Mouse (Mus musculus) heart, embryonic 13.5 days (tissue): Measurements from ENCODE around the gene Gpr152. TPM values are rescaled to one million over a fixed set of nuclear protein-coding genes. Genes with fewer than 3 reads are reported as not detected.
"Not testable (repeated sequence)": the region's sequence is repeated elsewhere in the genome, so short reads cannot be mapped to it uniquely, and the experiment has no call there.

Experiments used
- ATAC-seq: fragments of 200-750 bp; cut with Nextera tagmentation; 2 replicates; pipeline ENCODE4 v1.8.0; 2017; ENCODE audit warnings: moderate TSS enrichment; ENCODE audit not compliant: insufficient number of reproducible peaks, low FRiP score, low TSS enrichment; ENCODE audit errors: extremely low read depth
- H3K27ac ChIP-seq: fragments of 300-500 bp; sonication (generic); replicated peaks from 2 replicates; pipeline ENCODE4 v1.5.1; 2015; ENCODE audit warnings: moderate library complexity, mild to moderate bottlenecking, inconsistent platforms
- H3K27me3 ChIP-seq: fragments of 300-500 bp; sonication (generic); replicated peaks from 2 replicates; pipeline ENCODE4 v1.6.1; 2015; ENCODE audit warnings: mild to moderate bottlenecking, inconsistent platforms
- H3K36me3 ChIP-seq: fragments of 300-500 bp; sonication (generic); 2 replicates; pipeline ENCODE4 v1.6.1; 2015; ENCODE audit warnings: mild to moderate bottlenecking, inconsistent platforms
- H3K4me1 ChIP-seq: fragments of 300-500 bp; sonication (generic); 2 replicates; pipeline ENCODE4 v1.6.1; 2015; ENCODE audit warnings: inconsistent platforms
- H3K4me2 ChIP-seq: fragments of 300-500 bp; sonication (generic); 2 replicates; pipeline ENCODE4 v1.6.1; 2015; ENCODE audit warnings: inconsistent platforms, mild to moderate bottlenecking, moderate library complexity
- H3K4me3 ChIP-seq: fragments of 300-500 bp; sonication (generic); 2 replicates; pipeline ENCODE4 v1.5.1; 2015; ENCODE audit warnings: moderate library complexity, mild to moderate bottlenecking, inconsistent platforms
- H3K9ac ChIP-seq: fragments of 300-500 bp; sonication (generic); 2 replicates; pipeline ENCODE4 v1.6.1; 2015; ENCODE audit warnings: inconsistent platforms, mild to moderate bottlenecking, moderate library complexity
- H3K9me3 ChIP-seq: fragments of 300-500 bp; sonication (generic); 2 replicates; pipeline ENCODE4 v1.6.1; 2016; ENCODE audit warnings: inconsistent platforms
- WGBS: fragments of 180-500 bp; shearing (Covaris S2); methylation state at CpG from one replicate; pipeline ENCODE4 v1.1.7; 2015; ENCODE audit warnings: mixed read lengths; 5-methylcytosine and 5-hydroxymethylcytosine counted together
- polyA plus RNA-seq: library from polyadenylated mRNA; unstranded; fragments of >200 nt; fragmentation: Nextera tagmentation; extraction: Ambion mirVana; gene quantifications from 2 replicates; pipeline ENCODE4 v1.2.1, GENCODE M21; 2015

Gene Gpr152
- polyA plus RNA-seq, 1 experiment from 2014 or later: not detected

DNA sequence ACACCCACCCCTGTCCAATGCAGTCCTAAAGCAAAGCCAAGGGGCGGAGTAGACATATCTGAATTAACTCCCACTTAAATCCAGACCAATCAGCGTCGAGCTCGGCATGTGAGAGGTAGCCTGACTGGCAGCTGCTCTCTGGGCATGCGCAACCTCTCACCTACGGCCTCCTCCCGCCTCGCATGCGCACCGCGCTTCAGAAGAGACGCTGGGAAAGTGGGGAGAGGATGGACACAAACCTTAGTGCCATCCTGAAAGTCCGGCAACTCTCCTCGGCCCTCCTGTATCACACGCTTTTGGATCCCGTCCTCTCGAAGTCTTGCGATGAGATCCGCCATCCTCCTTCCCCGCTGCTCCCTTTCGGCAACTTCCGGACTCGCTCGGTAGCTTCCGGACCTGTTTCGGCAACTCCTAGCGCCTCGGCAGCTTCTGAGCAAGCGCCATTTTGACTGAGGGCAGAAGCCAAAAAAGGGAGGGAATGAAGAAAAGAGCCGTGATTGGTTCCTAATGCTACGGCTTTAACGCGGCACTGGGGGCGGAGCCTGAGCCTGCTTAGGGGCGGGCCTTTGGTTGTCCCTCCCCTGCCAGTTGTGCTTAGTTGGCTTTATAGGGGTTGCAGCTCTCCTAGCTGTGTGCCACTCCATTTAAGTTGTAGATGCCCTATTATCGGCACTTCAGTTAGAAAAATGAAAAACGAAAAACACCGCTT lies 18.3 kb upstream of the Gpr152 start:
- Histone ChIP-seq H3K27me3 (no peaks in the 10 kb centered on the region), H3K9me3 (no peaks in the 10 kb centered on the region), H3K9ac (peak overlapping the region; percentile 77), H3K4me2 (peak overlapping the region; percentile 70), H3K36me3 (peaks cover 26% of the 10 kb centered on the region), H3K4me1 (peaks cover 18% of the 10 kb centered on the region), H3K27ac (peak overlapping the region; percentile 80), H3K4me3 (peak overlapping the region; percentile 61)
- WGBS: 3% methylated on average over 38 of the region's 38 CpGs
- ATAC-seq: peak; percentile 70

DNA sequence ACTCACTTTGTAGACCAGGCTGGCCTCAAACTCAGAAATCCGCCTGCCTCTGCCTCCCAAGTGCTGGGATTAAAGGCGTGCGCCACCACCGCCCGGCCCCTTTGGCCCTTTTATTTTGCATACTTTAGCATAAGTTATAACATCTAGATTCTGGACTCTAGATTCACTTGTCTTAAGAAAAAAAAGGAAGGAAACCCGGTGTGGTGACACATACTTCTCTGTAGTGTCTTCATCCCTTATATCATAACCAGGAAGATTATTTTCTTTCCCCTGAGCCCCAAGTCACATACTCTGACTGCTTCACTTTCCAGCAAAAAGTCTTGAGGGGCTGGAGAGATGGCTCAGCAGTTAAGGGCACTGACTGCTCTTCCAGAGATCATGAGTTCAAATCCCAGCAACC lies 17.7 kb upstream of the Gpr152 start:
- H3K27me3 ChIP-seq, H3K9me3 ChIP-seq, ATAC-seq, H3K27ac ChIP-seq: not testable (repeated sequence)
- Histone ChIP-seq H3K4me1 (peaks cover 25% of the 10 kb centered on the region), H3K9ac (0 out of 2 replicates have a peak overlapping the region, but pooled peaks have one; percentile 52), H3K36me3 (peaks cover 20% of the 10 kb centered on the region), H3K4me2 (peak overlapping the region; percentile 70), H3K4me3 (peak overlapping the region; percentile 61)
- WGBS: 55% methylated on average over 6 of the region's 6 CpGs

DNA sequence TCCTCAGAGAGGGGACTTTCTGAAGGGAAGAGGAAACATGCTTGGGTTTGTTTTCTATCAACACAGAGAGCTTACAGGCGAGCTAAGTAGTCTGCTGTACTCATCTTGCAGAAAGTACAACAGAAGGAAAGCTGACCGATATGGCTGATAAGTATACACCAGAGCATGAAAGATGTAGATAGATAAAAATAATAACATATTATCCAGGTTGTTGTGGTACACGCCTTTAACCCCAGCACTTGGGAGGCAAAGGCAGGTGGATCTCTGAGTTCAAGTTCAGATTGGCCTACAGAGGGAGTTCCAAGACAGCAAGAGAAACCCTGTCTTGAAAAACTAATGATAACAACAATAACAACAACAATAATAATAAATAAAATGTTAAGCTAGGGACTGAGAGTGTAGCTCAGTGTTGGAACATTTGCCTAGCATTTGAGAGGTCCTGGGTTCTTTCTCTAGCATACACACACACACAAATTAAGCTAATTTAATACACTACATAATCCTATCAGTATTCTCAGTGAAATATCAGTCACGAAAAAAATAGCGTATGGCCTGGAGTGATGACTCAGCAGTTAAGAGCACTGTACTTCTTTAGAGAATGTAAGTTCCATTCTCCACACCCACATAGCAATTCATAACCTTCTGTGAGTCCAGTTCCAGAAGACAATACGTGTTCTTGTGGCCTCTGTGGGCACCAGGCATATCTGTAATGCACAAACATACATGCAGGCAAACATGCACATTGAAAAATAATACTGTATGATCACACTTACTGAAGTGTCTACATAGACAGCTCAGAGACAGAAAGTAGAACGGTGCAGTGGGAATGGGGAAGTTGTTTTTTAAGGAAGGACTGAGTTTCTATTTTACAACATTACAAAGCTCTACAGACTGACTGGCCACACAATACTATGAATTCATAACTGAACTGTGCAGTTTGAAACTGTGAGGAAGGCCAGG lies 16.9 kb upstream of the Gpr152 start:
- no peak overlapping the region for H3K4me3 ChIP-seq
- no peaks in the 10 kb centered on the region for H3K27me3 ChIP-seq
- H3K9me3 ChIP-seq: no peaks in the 10 kb centered on the region
- peaks cover 33% of the 10 kb centered on the region for H3K4me1 ChIP-seq
- H3K36me3 ChIP-seq: peaks cover 16% of the 10 kb centered on the region
- 76% methylated on average over 7 of the region's 7 CpGs for WGBS
- H3K27ac ChIP-seq: no peak overlapping the region
- no peak overlapping the region; the same call in 1 of the 2 replicates for H3K4me2 ChIP-seq
- no peak overlapping the region for H3K9ac ChIP-seq
- ATAC-seq: no peak

DNA sequence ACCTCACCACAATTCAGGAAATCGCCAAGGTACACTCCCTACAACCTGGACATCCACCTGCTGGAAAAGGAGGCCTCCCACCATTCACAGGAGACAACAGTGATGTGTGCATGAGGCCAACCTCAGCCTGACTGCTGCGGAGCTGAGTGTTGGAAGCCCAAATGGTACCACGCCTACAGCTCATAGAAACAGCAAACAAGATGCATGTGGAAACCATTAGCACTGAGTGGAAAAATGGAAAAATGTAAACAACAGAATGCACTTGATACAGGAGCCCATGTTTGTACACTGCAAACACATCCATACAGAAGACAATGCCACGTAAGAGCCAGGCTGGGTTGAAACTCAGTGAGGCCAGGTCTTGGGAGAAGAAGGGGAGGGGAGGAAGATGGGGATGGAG lies 15.2 kb upstream of the Gpr152 start:
- no peak overlapping the region for H3K9ac ChIP-seq
- peaks cover 21% of the 10 kb centered on the region for H3K36me3 ChIP-seq
- ATAC-seq: no peak
- no peaks in the 10 kb centered on the region for H3K9me3 ChIP-seq
- no peak overlapping the region for H3K4me3 ChIP-seq
- H3K4me2 ChIP-seq: no peak overlapping the region
- H3K27ac ChIP-seq: no peak overlapping the region
- 75% methylated on average over 4 of the region's 4 CpGs for WGBS
- H3K4me1 ChIP-seq: peaks cover 35% of the 10 kb centered on the region
- H3K27me3 ChIP-seq: no peaks in the 10 kb centered on the region

DNA sequence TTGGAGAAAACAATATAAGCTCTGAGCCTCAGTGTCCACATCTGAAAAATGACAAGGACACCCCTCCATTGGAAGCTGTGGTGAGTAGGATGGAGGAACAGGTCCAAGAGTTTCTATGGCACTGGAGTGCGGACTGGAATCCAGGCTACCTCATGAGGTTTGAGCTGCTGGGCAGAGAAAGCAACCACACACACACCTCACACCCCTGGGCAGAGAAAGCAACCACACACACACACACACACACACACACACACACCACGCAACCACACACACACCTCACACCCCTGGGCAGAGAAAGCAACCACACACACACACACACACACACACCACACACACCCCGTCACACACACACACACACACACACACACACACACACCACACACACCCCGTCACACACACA lies 14.3 kb upstream of the Gpr152 start:
- not testable (repeated sequence) for H3K27ac ChIP-seq, H3K27me3 ChIP-seq, H3K9me3 ChIP-seq
- peak overlapping the region; percentile 78 for H3K9ac ChIP-seq
- peak; percentile 1; the same call in 1 of the 2 replicates for ATAC-seq
- H3K4me2 ChIP-seq: peak overlapping the region; percentile 67
- peak overlapping the region; percentile 75 for H3K4me3 ChIP-seq
- H3K36me3 ChIP-seq: peaks cover 29% of the 10 kb centered on the region
- WGBS: 40% methylated on average over 1 of the region's 4 CpGs
- peaks cover 42% of the 10 kb centered on the region for H3K4me1 ChIP-seq

DNA sequence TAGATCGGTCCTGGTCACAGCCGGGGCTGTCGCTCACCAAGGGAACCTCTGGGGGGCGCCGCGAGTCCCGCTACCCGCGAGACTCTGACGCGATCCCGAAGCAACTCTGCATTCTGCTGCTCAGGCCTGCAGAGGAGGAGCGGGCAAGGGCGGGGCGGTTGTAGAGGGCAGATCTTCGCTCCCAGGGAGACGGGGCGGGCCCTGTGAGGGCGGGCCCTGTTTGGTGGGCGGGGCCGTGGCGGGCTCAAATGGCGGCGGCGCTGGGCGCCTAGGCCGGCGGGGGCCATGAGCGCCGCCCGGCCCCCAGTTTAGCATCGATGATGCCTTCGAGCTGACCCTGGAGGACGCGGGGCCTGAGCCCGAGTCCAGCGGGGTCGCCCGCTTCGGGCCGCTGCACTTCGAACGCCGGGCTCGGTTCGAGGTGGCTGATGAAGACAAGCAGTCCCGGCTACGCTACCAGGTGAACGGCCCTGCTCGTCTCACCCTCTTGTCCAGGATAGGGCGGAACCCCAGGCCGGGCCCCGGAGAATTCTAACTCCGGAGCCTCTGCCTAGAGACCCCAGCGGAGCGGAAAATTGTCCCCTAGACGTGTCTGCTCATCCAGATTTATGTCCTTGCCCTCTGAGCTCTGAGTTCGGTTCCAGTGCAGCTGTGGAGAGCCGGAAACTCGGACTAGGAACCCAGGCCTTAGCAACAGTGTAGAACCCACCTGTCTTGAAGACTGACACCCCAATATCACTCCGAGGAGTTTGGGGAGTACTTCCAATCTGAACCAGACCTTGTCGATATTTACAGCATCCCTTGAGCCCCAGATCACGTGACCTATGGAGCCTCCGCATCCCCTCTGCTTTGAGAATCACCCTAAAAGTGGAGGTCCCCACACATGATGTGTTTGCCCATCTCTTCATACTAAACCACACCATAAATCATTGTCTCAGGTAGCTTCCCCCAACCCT lies 13.6 kb upstream of the Gpr152 start, which contains the start of gene Aip:
Gene Aip (minus strand): TSS at position 118 of the 956 bp plus-strand sequence.
- under 1% methylated on average over 64 of the region's 64 CpGs for WGBS

DNA sequence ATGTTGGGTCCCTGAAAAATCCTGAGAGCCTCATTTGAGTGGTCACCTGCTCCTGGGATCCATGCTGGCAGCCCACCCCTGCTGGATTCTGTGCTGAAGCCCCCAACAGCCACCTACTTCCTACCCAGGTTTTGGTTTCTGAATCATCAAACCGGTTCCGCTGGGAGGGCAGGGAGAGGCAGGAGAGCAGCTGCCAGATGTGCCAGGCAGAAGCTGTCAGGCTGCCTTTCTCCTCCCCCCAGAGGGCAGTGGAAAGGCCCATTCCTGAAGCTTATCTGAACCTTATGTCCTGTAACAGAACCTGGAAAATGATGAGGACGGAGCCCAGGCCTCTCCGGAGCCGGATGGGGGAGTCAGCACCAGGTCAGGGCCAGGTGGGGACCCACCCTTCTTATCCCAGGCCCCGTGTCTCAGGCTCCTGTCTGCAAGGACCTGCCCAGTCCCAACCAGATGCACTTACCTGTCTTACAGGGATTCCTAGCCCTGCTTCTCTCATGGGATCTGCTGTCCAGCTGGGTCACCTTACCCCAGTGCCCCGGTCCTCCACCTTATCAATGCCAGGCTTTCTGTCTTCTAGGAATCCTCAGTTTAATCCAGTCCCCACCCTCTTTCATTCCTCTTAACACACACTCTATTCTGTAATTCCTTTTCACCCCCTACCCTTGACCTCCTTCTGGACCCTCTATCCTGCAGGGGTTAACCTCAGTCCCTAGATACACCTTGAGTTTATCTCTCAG lies 12.7 kb upstream of the Gpr152 start:
- H3K36me3 ChIP-seq: peaks cover 41% of the 10 kb centered on the region
- no peaks in the 10 kb centered on the region for H3K9me3 ChIP-seq
- H3K27ac ChIP-seq: no peak overlapping the region
- 49% methylated on average over 7 of the region's 7 CpGs for WGBS
- H3K4me3 ChIP-seq: peak overlapping the region; percentile 75
- H3K4me1 ChIP-seq: peaks cover 31% of the 10 kb centered on the region
- no peaks in the 10 kb centered on the region for H3K27me3 ChIP-seq
- peak overlapping the region; percentile 81 for H3K4me2 ChIP-seq
- peak overlapping the region; percentile 90 for H3K9ac ChIP-seq
- no peak for ATAC-seq

More for the DNA sequence above, 13.6 kb upstream of the Gpr152 start, which contains the start of gene Aip:
- Histone ChIP-seq H3K9ac (peak within 1 kb of the TSS; percentile 90), H3K27me3 (no peaks in the 10 kb centered on the region), H3K4me2 (peak within 1 kb of the TSS; percentile 81), H3K9me3 (no peaks in the 10 kb centered on the region), H3K4me1 (peaks cover 34% of the 10 kb centered on the region), H3K36me3 (peaks cover 32% of the 10 kb centered on the region), H3K27ac (peak within 1 kb of the TSS; percentile 64), H3K4me3 (peak within 1 kb of the TSS; percentile 75)
- peak; percentile 94 for ATAC-seq

DNA sequence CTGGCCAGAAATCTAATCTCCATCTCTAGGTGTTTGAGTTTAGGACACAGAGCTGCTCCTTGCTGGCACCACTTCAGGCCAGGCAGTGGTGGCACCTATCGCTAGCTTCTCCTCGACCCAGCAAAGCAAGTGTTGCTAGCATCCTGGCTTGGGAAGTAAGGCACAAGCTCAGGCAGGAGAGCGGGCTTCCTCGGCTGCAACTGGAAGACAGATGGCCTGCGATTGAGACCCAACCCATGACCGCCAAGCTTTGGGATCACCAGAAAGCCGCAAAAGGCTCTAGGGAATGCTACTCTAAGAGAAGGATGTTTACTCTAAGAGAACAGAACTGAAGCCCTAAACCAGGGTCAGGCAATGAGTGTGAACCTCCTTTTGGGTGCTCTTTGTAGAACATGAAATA lies 10.1 kb upstream of the Gpr152 start:
- Histone ChIP-seq H3K4me3 (no peak overlapping the region), H3K9me3 (no peaks in the 10 kb centered on the region), H3K36me3 (peaks cover 57% of the 10 kb centered on the region), H3K4me1 (peaks cover 31% of the 10 kb centered on the region), H3K9ac (0 out of 2 replicates have a peak overlapping the region, but pooled peaks have one; percentile 35), H3K4me2 (no peak overlapping the region), H3K27me3 (no peaks in the 10 kb centered on the region), H3K27ac (no peak overlapping the region; the same call in 1 of the 2 replicates)
- 93% methylated on average over 7 of the region's 7 CpGs for WGBS
- ATAC-seq: no peak

DNA sequence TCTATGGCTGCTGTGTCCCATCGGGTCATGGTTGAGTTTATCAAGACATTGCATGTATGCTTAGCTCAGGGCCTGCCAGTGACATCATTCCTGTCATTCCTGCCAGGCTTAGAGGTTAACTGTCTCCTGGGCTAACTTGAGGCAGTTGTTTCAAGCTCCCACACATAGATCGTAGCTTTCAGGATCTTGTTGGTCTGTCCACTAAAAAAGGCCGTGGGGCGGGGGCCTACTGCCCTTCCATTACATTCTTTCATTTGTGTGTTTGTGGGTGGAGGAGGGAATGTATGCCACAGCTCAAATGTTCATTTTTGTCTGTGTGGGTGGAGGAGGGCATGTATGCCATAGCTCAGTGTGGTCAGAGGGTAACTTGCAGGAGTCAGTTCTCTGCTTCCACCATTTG lies 9.5 kb upstream of the Gpr152 start:
- Histone ChIP-seq H3K27ac (peak overlapping the region; percentile 20), H3K4me2 (no peak overlapping the region)
- 59% methylated on average over 4 of the region's 4 CpGs for WGBS

DNA sequence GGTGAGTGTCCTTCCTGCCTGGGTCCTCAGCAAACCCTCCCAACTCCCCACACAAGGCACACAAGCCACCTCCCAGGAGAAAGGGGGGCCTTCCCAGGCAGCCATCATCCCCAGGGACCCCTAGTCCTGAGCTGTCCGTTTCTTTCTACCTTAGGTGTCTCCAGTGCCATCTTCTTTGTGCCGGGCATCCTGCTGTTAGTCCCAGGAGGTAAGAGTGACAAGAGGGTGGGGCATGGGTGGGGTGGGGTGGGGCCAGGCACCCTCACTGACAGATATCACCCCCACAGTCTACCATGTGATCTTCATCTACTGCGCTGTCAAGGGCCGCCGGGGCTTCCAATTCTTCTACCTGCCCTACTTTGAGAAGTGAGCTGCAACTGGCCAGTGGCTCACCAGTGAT lies 8.5 kb upstream of the Gpr152 start:
- Histone ChIP-seq H3K36me3 (peaks cover 57% of the 10 kb centered on the region), H3K27me3 (no peaks in the 10 kb centered on the region), H3K27ac (no peak overlapping the region), H3K4me1 (peaks cover 26% of the 10 kb centered on the region), H3K9ac (no peak overlapping the region), H3K4me2 (no peak overlapping the region), H3K9me3 (no peaks in the 10 kb centered on the region), H3K4me3 (no peak overlapping the region)
- 82% methylated on average over 5 of the region's 5 CpGs for WGBS
- ATAC-seq: no peak

More for the DNA sequence above, 9.5 kb upstream of the Gpr152 start:
- no peak for ATAC-seq
- Histone ChIP-seq H3K4me1 (peaks cover 27% of the 10 kb centered on the region), H3K9me3 (no peaks in the 10 kb centered on the region), H3K36me3 (peaks cover 57% of the 10 kb centered on the region), H3K4me3 (no peak overlapping the region), H3K9ac (0 out of 2 replicates have a peak overlapping the region, but pooled peaks have one; percentile 35), H3K27me3 (no peaks in the 10 kb centered on the region)
